8 mouse cellular contexts compared by ENCODE assay signal in the genomic region with DNA sequence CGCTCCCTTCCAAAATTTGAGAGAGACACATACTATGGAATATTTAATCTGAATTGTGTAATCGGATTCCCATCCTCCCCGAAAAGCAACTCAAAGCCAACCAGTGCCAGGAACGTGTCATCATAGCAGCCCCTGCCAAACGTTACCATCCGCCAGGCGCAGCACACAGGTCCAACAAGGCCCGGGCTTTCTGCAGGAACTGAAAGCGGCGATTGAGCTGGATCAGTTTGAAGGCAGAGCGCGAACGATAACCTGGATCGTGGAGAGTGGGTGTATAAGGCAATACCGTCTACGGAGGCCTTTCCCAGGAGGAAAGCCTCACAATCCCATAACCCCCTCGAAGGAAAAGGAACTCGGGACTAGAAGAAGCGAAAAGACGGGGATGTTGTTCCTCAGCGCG. TPM values are rescaled to one million over a fixed set of nuclear protein-coding genes. Genes with fewer than 3 reads are reported as not detected.
DNase-seq lines count a peak whose midpoint lies in the region; ATAC-seq and TF ChIP-seq lines count a peak whose summit lies in the region.

No protein-coding gene starts in this region.

- H3K9me3 ChIP-seq in heart, embryonic 13.5 days: no peaks in the 10 kb centered on the region
- no peaks in the 10 kb centered on the region for H3K9me3 ChIP-seq in G1E (replicated peaks)
- no peaks in the 10 kb centered on the region for H3K9me3 ChIP-seq in forebrain, embryonic 13.5 days (replicated peaks)
- H3K9me3 ChIP-seq in liver, embryonic 13.5 days (replicated peaks): no peaks in the 10 kb centered on the region

- no peak for DNase-seq in heart, postnatal 10 days
- DNase-seq in G1E (ENCODE audit: low spot score): no peak
- no peak for DNase-seq in liver, embryonic 13.5 days
- no peak for DNase-seq in urinary bladder, postnatal 4 days (ENCODE audit: low spot score in 2 of 2)
- no peak for DNase-seq in urinary bladder, adult 2 months (ENCODE audit: low spot score)
- DNase-seq in retina, postnatal 1 day: no peak

- H3K4me2 ChIP-seq in heart, embryonic 13.5 days: peak overlapping the region; percentile 99
- H3K4me2 ChIP-seq in forebrain, embryonic 13.5 days: peak overlapping the region; percentile 100
- H3K4me2 ChIP-seq in liver, embryonic 13.5 days: peak overlapping the region; percentile 95

- TF ChIP-seq CTCF in G1E (IDR thresholded peaks at IDR 0.05; ENCODE audit: low read depth, low read length): no peak

- no peaks in the 10 kb centered on the region for H3K27me3 ChIP-seq in heart, embryonic 13.5 days (replicated peaks)
- no peaks in the 10 kb centered on the region for H3K27me3 ChIP-seq in G1E (ENCODE audit: insufficient read depth, low read length)
- H3K27me3 ChIP-seq in forebrain, embryonic 13.5 days: no peaks in the 10 kb centered on the region
- no peaks in the 10 kb centered on the region for H3K27me3 ChIP-seq in liver, embryonic 13.5 days

- intact Hi-C loops in heart, postnatal 10 days (cut with DNase I): no loop called here

- no peak for ATAC-seq in heart, embryonic 13.5 days (ENCODE audit: extremely low read depth, insufficient number of reproducible peaks, low FRiP score, low TSS enrichment)
- ATAC-seq in G1E (ENCODE audit: extremely low read depth, insufficient number of reproducible peaks, low FRiP score, poor library complexity, severe bottlenecking): no peak
- ATAC-seq in forebrain, embryonic 13.5 days: no peak
- 0 out of 2 replicates have a peak, but pooled peaks have one; percentile 0 for ATAC-seq in liver, embryonic 13.5 days (ENCODE audit: low read depth)

- H3K36me3 ChIP-seq in heart, embryonic 13.5 days: peaks cover 70% of the 10 kb centered on the region
- peaks cover 76% of the 10 kb centered on the region for H3K36me3 ChIP-seq in G1E (replicated peaks)
- peaks cover 53% of the 10 kb centered on the region for H3K36me3 ChIP-seq in forebrain, embryonic 13.5 days (ENCODE audit: poor library complexity, severe bottlenecking)
- peaks cover 67% of the 10 kb centered on the region for H3K36me3 ChIP-seq in liver, embryonic 13.5 days

- H3K4me3 ChIP-seq in heart, embryonic 13.5 days: peak overlapping the region; percentile 80
- H3K4me3 ChIP-seq in G1E (ENCODE audit: low read depth, low read length): peak overlapping the region; percentile 88
- H3K4me3 ChIP-seq in forebrain, embryonic 13.5 days: peak overlapping the region; percentile 84
- peak overlapping the region; percentile 79 for H3K4me3 ChIP-seq in liver, embryonic 13.5 days (replicated peaks)

- peak overlapping the region; percentile 89 for H3K9ac ChIP-seq in heart, embryonic 13.5 days
- peak overlapping the region; percentile 87 for H3K9ac ChIP-seq in forebrain, embryonic 13.5 days
- H3K9ac ChIP-seq in liver, embryonic 13.5 days: peak overlapping the region; percentile 78

- WGBS in heart, embryonic 13.5 days: 2% methylated on average over 22 of the region's 22 CpGs
- WGBS in forebrain, embryonic 13.5 days: 5% methylated on average over 22 of the region's 22 CpGs
- WGBS in liver, embryonic 13.5 days (ENCODE audit: insufficient replicate concordance): 1% methylated on average over 22 of the region's 22 CpGs

- H3K27ac ChIP-seq in heart, embryonic 13.5 days (replicated peaks): peak overlapping the region; percentile 74
- no peak overlapping the region for H3K27ac ChIP-seq in forebrain, embryonic 13.5 days
- peak overlapping the region; percentile 55 for H3K27ac ChIP-seq in liver, embryonic 13.5 days

- H3K4me1 ChIP-seq in heart, embryonic 13.5 days: peaks cover 25% of the 10 kb centered on the region
- H3K4me1 ChIP-seq in G1E (ENCODE audit: insufficient read depth, low read depth, low read length): peaks cover 53% of the 10 kb centered on the region
- peaks cover 24% of the 10 kb centered on the region for H3K4me1 ChIP-seq in forebrain, embryonic 13.5 days
- peaks cover 39% of the 10 kb centered on the region for H3K4me1 ChIP-seq in liver, embryonic 13.5 days (replicated peaks)

RNA-seq across cellular contexts. Expression of a gene that starts 0.7 kb away (rescaled TPM):
- polyA plus RNA-seq in heart, embryonic 13.5 days (2015; fragmentation: Nextera tagmentation; extraction: Ambion mirVana): 36.6 and 37.4 TPM in 2 replicates
- total RNA-seq in heart, postnatal 10 days (2021): 10 to 100 TPM; 22.3 to 24.7 TPM
- 49.0 and 59.8 TPM in 2 replicates for total RNA-seq in G1E (2014; fragmentation: Nextera tagmentation)
- 90.6 and 109 TPM in 2 replicates for total RNA-seq in G1E (2017)
- polyA plus RNA-seq in G1E (2012): 11.5 and 21.6 TPM in 2 replicates
- 46.4 and 52.7 TPM in 2 replicates for polyA plus RNA-seq in forebrain, embryonic 13.5 days (2015; fragmentation: Nextera tagmentation; extraction: Ambion mirVana)
- polyA plus RNA-seq in liver, embryonic 13.5 days (2015; fragmentation: Nextera tagmentation; extraction: Ambion mirVana): 55.4 and 66.0 TPM in 2 replicates
- 26.7 and 27.0 TPM in 2 replicates for polyA plus RNA-seq in urinary bladder, adult 2 months (2012; rRNA removed)

RNA-seq across cellular contexts. Expression of a gene that starts 0.8 kb away (rescaled TPM):
- 229 and 256 TPM in 2 replicates for polyA plus RNA-seq in heart, embryonic 13.5 days (2015; fragmentation: Nextera tagmentation; extraction: Ambion mirVana)
- 100 to 1,000 TPM; 107 to 109 TPM for total RNA-seq in heart, postnatal 10 days (2021)
- 44.0 and 50.7 TPM in 2 replicates for total RNA-seq in G1E (2014; fragmentation: Nextera tagmentation)
- 90.7 and 96.0 TPM in 2 replicates for total RNA-seq in G1E (2017)
- polyA plus RNA-seq in G1E (2012): 38.4 and 64.1 TPM in 2 replicates
- polyA plus RNA-seq in forebrain, embryonic 13.5 days (2015; fragmentation: Nextera tagmentation; extraction: Ambion mirVana): 322 and 348 TPM in 2 replicates
- 204 and 210 TPM in 2 replicates for polyA plus RNA-seq in liver, embryonic 13.5 days (2015; fragmentation: Nextera tagmentation; extraction: Ambion mirVana)
- polyA plus RNA-seq in urinary bladder, adult 2 months (2012; rRNA removed): 152 and 156 TPM in 2 replicates

RNA-seq across cellular contexts. Expression of a gene that starts 17.6 kb away (rescaled TPM):
- 17.9 and 20.4 TPM in 2 replicates for polyA plus RNA-seq in heart, embryonic 13.5 days (2015; fragmentation: Nextera tagmentation; extraction: Ambion mirVana)
- 10 to 100 TPM; 28.1 to 28.4 TPM for total RNA-seq in heart, postnatal 10 days (2021)
- total RNA-seq in G1E (2014; fragmentation: Nextera tagmentation) (94.1 and 113 TPM in 2 replicates), G1E (2017) (139 and 149 TPM in 2 replicates)
- 138 and 154 TPM in 2 replicates for polyA plus RNA-seq in G1E (2012)
- polyA plus RNA-seq in forebrain, embryonic 13.5 days (2015; fragmentation: Nextera tagmentation; extraction: Ambion mirVana): 14.2 and 14.3 TPM in 2 replicates
- 27.8 and 29.2 TPM in 2 replicates for polyA plus RNA-seq in liver, embryonic 13.5 days (2015; fragmentation: Nextera tagmentation; extraction: Ambion mirVana)
- 105 and 110 TPM in 2 replicates for polyA plus RNA-seq in urinary bladder, adult 2 months (2012; rRNA removed)

RNA-seq across cellular contexts. Expression of a gene that starts 21.3 kb away (rescaled TPM):
- 0.06 and 0.13 TPM in 2 replicates for polyA plus RNA-seq in heart, embryonic 13.5 days (2015; fragmentation: Nextera tagmentation; extraction: Ambion mirVana)
- under 1 TPM in 1 of 2 experiments, not detected in 1; 0.07 TPM for total RNA-seq in heart, postnatal 10 days (2021)
- not detected in 2 replicates for total RNA-seq in G1E (2014; fragmentation: Nextera tagmentation)
- total RNA-seq in G1E (2017): 0.12 TPM in 1 of 2 replicates, not detected in the other
- 0.01 TPM in 1 of 2 replicates, not detected in the other for polyA plus RNA-seq in G1E (2012)
- 0.10 and 0.14 TPM in 2 replicates for polyA plus RNA-seq in forebrain, embryonic 13.5 days (2015; fragmentation: Nextera tagmentation; extraction: Ambion mirVana)
- polyA plus RNA-seq in liver, embryonic 13.5 days (2015; fragmentation: Nextera tagmentation; extraction: Ambion mirVana): 0.27 and 0.39 TPM in 2 replicates
- polyA plus RNA-seq in urinary bladder, adult 2 months (2012; rRNA removed): 0.11 and 0.19 TPM in 2 replicates

RNA-seq across cellular contexts. Expression of a gene that starts 38.4 kb away (rescaled TPM):
- polyA plus RNA-seq in heart, embryonic 13.5 days (2015; fragmentation: Nextera tagmentation; extraction: Ambion mirVana): 43.5 and 46.7 TPM in 2 replicates
- 10 to 100 TPM; 37.3 to 38.8 TPM for total RNA-seq in heart, postnatal 10 days (2021)
- total RNA-seq in G1E (2014; fragmentation: Nextera tagmentation): 63.7 and 71.8 TPM in 2 replicates
- total RNA-seq in G1E (2017): 89.0 and 112 TPM in 2 replicates
- polyA plus RNA-seq in G1E (2012): 28.4 and 50.3 TPM in 2 replicates
- 93.0 and 102 TPM in 2 replicates for polyA plus RNA-seq in forebrain, embryonic 13.5 days (2015; fragmentation: Nextera tagmentation; extraction: Ambion mirVana)
- 26.8 and 31.6 TPM in 2 replicates for polyA plus RNA-seq in liver, embryonic 13.5 days (2015; fragmentation: Nextera tagmentation; extraction: Ambion mirVana)
- 29.2 and 34.3 TPM in 2 replicates for polyA plus RNA-seq in urinary bladder, adult 2 months (2012; rRNA removed)
